Mouse (Mus musculus): Measurements from ENCODE around the gene P3h2. TPM values are rescaled to one million over a fixed set of nuclear protein-coding genes. Genes with fewer than 3 reads are reported as not detected.

The P3h2 gene
- polyA plus RNA-seq (2015; fragmentation: Nextera tagmentation; extraction: Ambion mirVana): 4.8 TPM in 2 replicates

DNA sequence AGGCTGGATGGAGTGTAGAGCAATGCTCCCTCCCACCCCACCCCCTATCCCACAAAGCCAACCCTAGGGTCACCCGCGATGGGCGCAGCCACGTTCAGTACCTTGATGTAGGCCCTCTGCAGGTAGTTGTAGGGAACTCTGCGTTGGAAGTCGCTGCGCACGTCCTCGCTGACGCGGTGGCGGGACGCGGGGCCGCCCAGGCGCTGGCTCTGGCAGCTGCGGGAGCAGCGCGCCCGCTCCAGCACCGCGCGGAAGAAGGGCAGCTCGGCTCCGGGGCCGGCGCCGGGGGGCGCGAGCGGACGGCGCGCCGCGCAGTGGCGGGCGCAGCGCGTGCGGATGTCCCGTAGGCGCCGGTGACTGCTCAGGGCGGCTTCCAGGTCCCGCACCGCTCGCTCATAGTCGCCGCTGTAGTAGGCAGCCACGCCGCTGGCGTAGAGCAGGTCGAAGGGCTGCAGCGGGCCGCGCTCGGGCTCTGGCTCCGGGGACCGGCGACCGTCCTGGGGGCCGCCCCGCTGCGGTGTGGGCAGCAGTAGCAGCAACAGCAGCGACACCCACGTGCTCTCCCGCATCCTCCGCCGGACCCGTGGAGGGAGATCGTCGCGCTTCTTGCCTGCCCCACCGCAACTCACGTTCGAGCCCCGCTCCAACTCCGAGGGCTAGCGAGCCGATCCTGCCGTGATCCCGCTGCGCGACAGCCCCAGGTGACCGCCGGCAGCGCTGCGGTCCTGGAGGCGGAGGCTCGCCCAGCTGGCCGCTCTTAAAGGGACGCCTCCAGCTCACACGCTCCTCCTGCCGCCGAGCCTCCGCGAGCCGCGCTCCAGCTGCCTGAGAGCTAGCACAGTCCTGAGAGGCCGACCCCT is at the start of gene P3h2:
TSS of gene P3h2 (minus strand) at position 670 of the 860 bp plus-strand sequence.
- ATAC-seq (ENCODE audit: insufficient number of reproducible peaks, low FRiP score, low TSS enrichment, low read depth): peak; percentile 86
- under 1% methylated on average over 85 of the region's 101 CpGs for WGBS
- H3K4me2 ChIP-seq: peak within 1 kb of the TSS; percentile 63

DNA sequence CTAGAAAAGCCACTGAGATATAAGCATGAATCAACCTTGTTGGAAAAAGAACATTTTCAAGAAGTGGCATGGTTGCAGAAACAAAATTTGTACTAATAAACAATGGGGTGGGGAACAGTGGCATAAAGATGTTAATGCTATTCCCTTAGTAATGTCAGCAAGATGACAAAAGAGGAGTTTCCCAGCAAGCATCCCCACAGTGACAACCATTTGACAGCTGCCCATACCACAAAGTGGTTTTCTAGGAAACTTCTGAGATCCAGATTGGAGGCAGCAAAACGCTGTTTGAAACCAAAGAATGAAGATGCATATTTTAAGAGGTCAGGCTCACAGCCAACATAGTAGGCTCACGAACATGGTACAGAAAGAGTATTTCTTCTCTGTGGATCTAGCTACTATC is 46.7 kb upstream of the P3h2 start:
- no peak overlapping the region for H3K4me3 ChIP-seq
- ATAC-seq (ENCODE audit: insufficient number of reproducible peaks, low FRiP score, low TSS enrichment, low read depth): no peak
- H3K4me2 ChIP-seq: no peak overlapping the region
- H3K27ac ChIP-seq: no peak overlapping the region
- H3K9ac ChIP-seq: no peak overlapping the region
- H3K27me3 ChIP-seq: no peaks in the 10 kb centered on the region
- H3K4me1 ChIP-seq: no peaks in the 10 kb centered on the region
- 85% methylated on average over 2 of the region's 2 CpGs for WGBS
- H3K9me3 ChIP-seq: no peaks in the 10 kb centered on the region
- no peaks in the 10 kb centered on the region for H3K36me3 ChIP-seq

More for the DNA sequence above, at the start of gene P3h2:
- Histone ChIP-seq H3K4me1 (peaks cover 18% of the 10 kb centered on the region), H3K27me3 (0 out of 2 replicates have a peak, but pooled peaks cover 5% of the 10 kb centered on the region), H3K9ac (peak within 1 kb of the TSS; percentile 62), H3K36me3 (no peaks in the 10 kb centered on the region), H3K4me3 (peak within 1 kb of the TSS; percentile 71), H3K9me3 (no peaks in the 10 kb centered on the region), H3K27ac (peak within 1 kb of the TSS; percentile 90)

DNA sequence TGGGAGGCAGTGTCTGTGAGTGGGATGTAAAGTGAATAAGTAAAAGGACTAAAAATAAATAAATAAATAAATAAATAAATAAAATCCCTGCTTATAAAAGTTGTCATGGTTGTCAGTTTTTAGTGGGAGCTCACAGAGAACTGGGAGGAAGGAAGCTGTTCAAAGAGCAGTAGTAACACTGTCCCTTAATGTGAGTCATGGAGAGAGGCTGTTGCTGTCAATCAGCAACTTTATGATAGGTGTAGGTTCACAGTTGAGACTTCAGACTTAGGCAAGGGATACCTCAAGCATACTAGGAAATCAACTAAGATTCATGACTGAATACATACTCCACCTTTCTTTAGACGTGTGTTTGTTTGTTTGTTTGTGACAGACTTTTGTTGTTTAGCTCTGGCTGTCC is 45.4 kb upstream of the P3h2 start:
- no peaks in the 10 kb centered on the region for H3K4me1 ChIP-seq
- no peak for ATAC-seq (ENCODE audit: insufficient number of reproducible peaks, low FRiP score, low TSS enrichment, low read depth)
- no peak overlapping the region for H3K9ac ChIP-seq
- no peak overlapping the region for H3K27ac ChIP-seq
- H3K4me3 ChIP-seq: no peak overlapping the region
- no peak overlapping the region for H3K4me2 ChIP-seq
- 78% methylated on average over 1 of the region's 1 CpGs for WGBS
- H3K27me3 ChIP-seq: no peaks in the 10 kb centered on the region
- no peaks in the 10 kb centered on the region for H3K36me3 ChIP-seq
- no peaks in the 10 kb centered on the region for H3K9me3 ChIP-seq

DNA sequence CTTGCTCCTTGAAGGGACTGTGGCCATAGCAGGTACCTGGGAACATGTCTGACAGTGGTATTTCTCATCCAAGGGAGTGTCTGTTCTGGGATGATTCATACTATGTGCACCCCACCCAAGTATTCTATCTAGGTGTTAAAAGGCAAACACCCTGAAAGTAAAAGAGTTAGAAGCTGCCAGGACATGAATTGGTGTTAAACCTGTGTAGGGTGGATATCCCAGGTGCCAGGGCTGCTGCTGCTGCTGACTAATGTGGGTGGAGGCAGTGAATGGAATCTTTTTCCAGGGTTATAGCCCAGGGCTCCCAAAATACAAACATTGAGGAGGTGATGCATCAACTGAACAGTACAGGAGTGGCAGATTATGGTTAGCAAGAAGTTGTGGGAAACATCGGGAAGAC is 41.3 kb upstream of the P3h2 start:
- Histone ChIP-seq H3K4me3 (no peak overlapping the region), H3K27me3 (no peaks in the 10 kb centered on the region), H3K36me3 (no peaks in the 10 kb centered on the region), H3K9ac (no peak overlapping the region), H3K4me2 (no peak overlapping the region), H3K9me3 (no peaks in the 10 kb centered on the region), H3K4me1 (no peaks in the 10 kb centered on the region), H3K27ac (no peak overlapping the region)
- ATAC-seq (ENCODE audit: insufficient number of reproducible peaks, low FRiP score, low TSS enrichment, low read depth): 0 out of 2 replicates have a peak, but pooled peaks have one; percentile 24
- 86% methylated on average over 1 of the region's 1 CpGs for WGBS

DNA sequence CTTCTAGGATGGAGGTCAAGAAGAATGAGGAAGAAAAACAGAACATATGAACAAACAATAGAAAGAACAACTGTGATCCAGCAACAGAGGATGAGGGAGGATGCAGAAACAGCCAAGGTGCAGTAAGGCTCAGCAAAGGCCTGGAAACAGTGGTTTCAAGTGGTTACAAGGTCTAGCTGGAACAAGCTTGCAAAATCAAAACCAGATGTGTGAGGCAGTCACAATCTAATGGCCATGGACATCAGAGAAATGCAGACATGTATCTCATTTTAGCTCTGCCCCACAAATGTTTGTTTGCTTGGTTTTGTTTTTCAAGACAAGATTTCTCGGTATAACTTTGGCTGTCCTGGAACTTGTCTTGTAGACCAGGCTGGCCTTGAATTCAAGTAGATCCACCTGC is 25.5 kb upstream of the P3h2 start:
- Histone ChIP-seq H3K36me3 (no peaks in the 10 kb centered on the region), H3K9ac (no peak overlapping the region), H3K27me3 (no peaks in the 10 kb centered on the region), H3K4me1 (no peaks in the 10 kb centered on the region), H3K27ac (no peak overlapping the region), H3K4me3 (no peak overlapping the region), H3K4me2 (no peak overlapping the region), H3K9me3 (no peaks in the 10 kb centered on the region)
- WGBS: 60% methylated on average over 1 of the region's 1 CpGs
- ATAC-seq (ENCODE audit: insufficient number of reproducible peaks, low FRiP score, low TSS enrichment, low read depth): no peak

DNA sequence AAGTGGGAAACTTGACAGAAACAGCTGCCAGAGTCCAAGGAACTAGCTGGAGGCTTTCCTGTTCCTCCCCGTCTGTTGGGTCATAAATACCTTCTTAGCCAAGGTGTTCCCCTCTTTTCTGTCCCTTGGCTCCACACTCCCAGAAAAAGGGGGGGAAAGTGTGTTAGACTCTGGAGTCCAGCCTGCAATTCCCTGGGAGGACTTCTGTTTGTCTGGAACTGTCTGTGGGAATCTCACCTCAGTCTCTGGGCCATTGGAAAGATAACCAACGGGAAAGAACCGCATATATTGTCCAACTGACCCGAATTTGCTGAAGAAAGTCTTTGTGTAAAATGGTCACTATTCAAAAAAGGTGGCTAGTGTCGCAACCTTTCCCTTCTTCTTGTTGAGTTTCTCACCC is 1.0 kb upstream of the P3h2 start:
- ATAC-seq (ENCODE audit: insufficient number of reproducible peaks, low FRiP score, low TSS enrichment, low read depth): no peak
- Histone ChIP-seq H3K4me3 (no peak overlapping the region), H3K9me3 (no peaks in the 10 kb centered on the region), H3K4me1 (peaks cover 18% of the 10 kb centered on the region), H3K27me3 (0 out of 2 replicates have a peak, but pooled peaks cover 5% of the 10 kb centered on the region), H3K4me2 (no peak overlapping the region), H3K9ac (no peak overlapping the region), H3K36me3 (no peaks in the 10 kb centered on the region), H3K27ac (peak overlapping the region; percentile 90)
- WGBS: 61% methylated on average over 5 of the region's 5 CpGs

DNA sequence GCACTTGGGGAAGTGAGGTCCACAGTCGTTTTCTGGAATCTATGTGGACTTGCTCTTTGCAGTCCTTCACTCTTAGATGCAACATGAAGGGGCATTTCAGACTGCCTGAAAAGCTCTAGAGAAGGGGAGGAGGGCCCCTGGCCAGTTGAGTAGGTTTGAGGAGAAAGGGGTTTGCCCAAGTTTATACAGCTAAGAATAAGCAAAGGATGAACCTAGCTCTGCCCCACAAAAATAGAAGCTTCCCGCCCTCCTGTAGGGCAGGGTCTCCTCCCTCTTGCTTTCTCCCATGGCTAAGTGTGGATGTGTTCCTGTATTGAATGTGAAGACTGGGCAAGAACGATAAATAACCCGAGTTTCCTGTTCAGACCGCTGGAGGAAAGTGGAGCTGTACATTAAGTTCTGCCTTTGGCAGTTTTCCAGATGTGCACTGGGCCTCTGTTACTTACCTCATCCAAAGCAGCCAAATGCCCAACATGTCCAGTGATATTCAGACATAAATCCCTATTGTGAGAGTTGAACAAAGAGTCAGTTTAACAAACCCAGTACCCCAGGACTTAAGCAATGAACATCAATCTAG is 545 bp upstream of the P3h2 start:
- Histone ChIP-seq H3K4me3 (peak overlapping the region; percentile 71), H3K4me1 (peaks cover 18% of the 10 kb centered on the region), H3K27ac (peak overlapping the region; percentile 90), H3K9me3 (no peaks in the 10 kb centered on the region), H3K4me2 (peak overlapping the region; percentile 63), H3K36me3 (no peaks in the 10 kb centered on the region), H3K27me3 (0 out of 2 replicates have a peak, but pooled peaks cover 5% of the 10 kb centered on the region), H3K9ac (peak overlapping the region; percentile 62)
- WGBS: 3% methylated on average over 5 of the region's 5 CpGs
- peak; percentile 73 for ATAC-seq (ENCODE audit: insufficient number of reproducible peaks, low FRiP score, low TSS enrichment, low read depth)

DNA sequence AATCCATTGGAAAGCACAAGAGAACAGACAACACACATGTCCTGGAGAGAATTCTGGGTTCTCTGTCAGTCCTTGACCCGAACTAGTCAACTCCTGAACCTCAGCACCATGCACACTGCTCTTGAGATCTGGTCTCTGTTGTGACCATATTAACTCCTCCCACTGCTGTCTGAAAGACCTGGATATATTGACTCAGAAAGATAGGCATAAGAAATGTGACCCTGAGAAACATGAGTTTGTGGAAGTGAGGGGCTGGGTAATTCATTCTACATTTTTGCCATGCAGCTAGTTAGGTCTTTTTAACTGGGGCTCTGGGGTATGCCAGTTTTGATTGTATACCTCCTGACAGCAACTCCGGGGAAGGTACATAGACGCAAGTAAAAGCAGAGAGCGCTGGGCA is 1.3 kb downstream of the P3h2 start:
- H3K9ac ChIP-seq: no peak overlapping the region

DNA sequence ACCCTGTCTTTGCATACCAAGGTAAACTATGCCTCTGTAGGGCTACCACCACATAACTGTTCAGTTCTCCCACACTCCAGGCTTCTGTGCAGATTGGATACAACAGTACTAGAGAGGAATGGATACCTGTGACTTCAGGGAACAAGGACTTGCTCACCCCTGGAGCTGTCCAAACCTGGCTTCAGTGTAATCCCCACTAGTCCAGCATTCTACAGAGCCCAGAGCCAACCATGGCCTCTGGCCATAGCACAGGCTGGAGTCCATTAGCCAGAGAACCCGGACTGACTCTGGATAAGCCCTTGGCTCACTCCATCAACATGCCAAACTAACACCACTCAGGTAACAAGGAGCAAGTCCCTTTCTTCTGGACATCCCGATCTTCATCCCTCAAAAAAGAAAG is 2.7 kb downstream of the P3h2 start:
- WGBS: 62% methylated on average over 2 of the region's 2 CpGs
- H3K9me3 ChIP-seq: no peaks in the 10 kb centered on the region
- H3K4me1 ChIP-seq: peaks cover 18% of the 10 kb centered on the region
- ATAC-seq (ENCODE audit: insufficient number of reproducible peaks, low FRiP score, low TSS enrichment, low read depth): no peak
- H3K4me3 ChIP-seq: no peak overlapping the region
- H3K36me3 ChIP-seq: no peaks in the 10 kb centered on the region
- no peak overlapping the region for H3K9ac ChIP-seq
- H3K4me2 ChIP-seq: no peak overlapping the region
- H3K27ac ChIP-seq: no peak overlapping the region
- 0 out of 2 replicates have a peak, but pooled peaks cover 5% of the 10 kb centered on the region for H3K27me3 ChIP-seq

More for the DNA sequence above, 1.3 kb downstream of the P3h2 start:
- Histone ChIP-seq H3K9me3 (no peaks in the 10 kb centered on the region), H3K27ac (no peak overlapping the region), H3K36me3 (no peaks in the 10 kb centered on the region), H3K4me1 (peaks cover 18% of the 10 kb centered on the region), H3K4me3 (peak overlapping the region; percentile 71), H3K27me3 (0 out of 2 replicates have a peak, but pooled peaks cover 5% of the 10 kb centered on the region), H3K4me2 (peak overlapping the region; percentile 63)
- no peak for ATAC-seq (ENCODE audit: insufficient number of reproducible peaks, low FRiP score, low TSS enrichment, low read depth)
- WGBS: 39% methylated on average over 4 of the region's 4 CpGs

DNA sequence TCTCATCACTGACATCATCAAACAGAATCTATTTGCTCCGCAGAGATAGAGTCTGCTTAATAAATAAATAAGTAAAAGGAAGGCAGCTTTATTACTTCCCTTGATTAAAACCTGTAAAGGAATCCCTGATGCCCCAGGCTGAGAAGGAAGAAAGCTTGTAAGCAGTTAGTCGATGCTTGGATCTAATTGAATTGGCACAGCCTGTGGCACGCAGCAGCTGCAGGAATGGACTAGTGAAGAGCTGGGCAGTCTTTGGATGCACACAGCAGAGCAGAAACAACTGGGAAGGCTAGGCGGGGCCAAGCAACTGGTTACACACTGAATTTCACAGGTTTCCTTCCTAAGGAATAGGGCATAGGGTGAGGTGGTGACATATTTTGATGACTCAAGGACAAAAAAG is 5.4 kb downstream of the P3h2 start:
- WGBS: 34% methylated on average over 4 of the region's 4 CpGs
- H3K27me3 ChIP-seq: 0 out of 2 replicates have a peak, but pooled peaks cover 5% of the 10 kb centered on the region
- H3K9me3 ChIP-seq: no peaks in the 10 kb centered on the region
- H3K9ac ChIP-seq: no peak overlapping the region
- ATAC-seq (ENCODE audit: insufficient number of reproducible peaks, low FRiP score, low TSS enrichment, low read depth): no peak
- H3K4me3 ChIP-seq: no peak overlapping the region
- no peak overlapping the region for H3K4me2 ChIP-seq
- no peaks in the 10 kb centered on the region for H3K36me3 ChIP-seq
- H3K27ac ChIP-seq: no peak overlapping the region
- H3K4me1 ChIP-seq: peaks cover 8% of the 10 kb centered on the region

DNA sequence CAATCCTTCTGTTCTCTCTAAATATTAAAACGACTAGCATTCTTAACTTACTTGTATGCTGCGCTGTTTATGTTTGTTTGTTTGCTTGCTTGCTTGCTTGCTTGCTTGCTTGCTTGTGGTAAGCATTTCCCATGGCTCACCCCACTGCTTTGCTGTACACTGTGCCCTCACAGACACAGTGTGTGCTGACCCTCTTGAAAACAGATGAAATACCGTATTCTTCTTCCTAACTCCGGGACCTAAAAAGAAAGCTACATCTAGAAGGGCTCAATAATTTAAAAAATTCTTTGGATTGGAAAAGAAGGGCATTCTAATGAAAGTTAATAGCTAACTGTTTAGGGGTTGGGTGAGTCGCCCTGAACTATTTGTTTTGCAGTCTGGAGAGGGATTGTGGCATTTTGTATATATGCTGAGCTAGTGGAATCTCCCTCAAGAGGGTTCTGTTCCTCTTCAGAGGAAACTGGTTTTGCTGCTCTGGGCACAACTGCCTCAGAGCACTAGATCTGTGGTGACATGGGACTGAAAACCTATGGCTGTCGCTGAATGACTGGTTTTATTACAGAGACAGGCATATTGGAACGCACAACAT is 9.8 kb downstream of the P3h2 start:
- Histone ChIP-seq H3K9ac (no peak overlapping the region), H3K9me3 (no peaks in the 10 kb centered on the region), H3K27ac (no peak overlapping the region), H3K4me3 (no peak overlapping the region), H3K27me3 (no peaks in the 10 kb centered on the region), H3K36me3 (no peaks in the 10 kb centered on the region), H3K4me2 (no peak overlapping the region), H3K4me1 (no peaks in the 10 kb centered on the region)
- ATAC-seq (ENCODE audit: insufficient number of reproducible peaks, low FRiP score, low TSS enrichment, low read depth): no peak
- 64% methylated on average over 7 of the region's 7 CpGs for WGBS

DNA sequence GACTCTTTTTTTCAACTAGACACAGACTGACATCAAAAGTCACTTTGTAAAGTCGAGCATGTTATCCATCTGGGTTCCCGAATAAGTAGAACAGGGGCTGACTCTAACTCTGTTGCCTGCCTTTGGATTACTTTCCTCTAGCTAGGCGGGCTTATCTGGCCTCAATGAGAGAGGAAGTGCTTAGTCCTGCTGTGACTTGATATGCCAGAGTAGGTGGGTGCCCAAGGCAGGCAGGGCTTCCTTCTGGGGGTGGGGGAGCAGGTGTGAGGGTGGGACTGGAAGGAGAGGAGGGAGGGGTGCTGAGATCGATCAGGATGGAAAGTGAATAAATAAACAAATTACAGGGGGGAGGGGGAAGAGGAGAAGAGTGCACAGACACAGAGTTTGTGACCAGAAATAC is 11.7 kb downstream of the P3h2 start:
- Histone ChIP-seq H3K4me1 (no peaks in the 10 kb centered on the region), H3K4me3 (no peak overlapping the region), H3K27me3 (no peaks in the 10 kb centered on the region), H3K4me2 (no peak overlapping the region), H3K9ac (no peak overlapping the region), H3K27ac (no peak overlapping the region), H3K36me3 (no peaks in the 10 kb centered on the region), H3K9me3 (no peaks in the 10 kb centered on the region)
- ATAC-seq (ENCODE audit: insufficient number of reproducible peaks, low FRiP score, low TSS enrichment, low read depth): no peak
- 66% methylated on average over 4 of the region's 4 CpGs for WGBS
